ENCODE assay signal across 1 mouse cellular context in the genomic region with DNA sequence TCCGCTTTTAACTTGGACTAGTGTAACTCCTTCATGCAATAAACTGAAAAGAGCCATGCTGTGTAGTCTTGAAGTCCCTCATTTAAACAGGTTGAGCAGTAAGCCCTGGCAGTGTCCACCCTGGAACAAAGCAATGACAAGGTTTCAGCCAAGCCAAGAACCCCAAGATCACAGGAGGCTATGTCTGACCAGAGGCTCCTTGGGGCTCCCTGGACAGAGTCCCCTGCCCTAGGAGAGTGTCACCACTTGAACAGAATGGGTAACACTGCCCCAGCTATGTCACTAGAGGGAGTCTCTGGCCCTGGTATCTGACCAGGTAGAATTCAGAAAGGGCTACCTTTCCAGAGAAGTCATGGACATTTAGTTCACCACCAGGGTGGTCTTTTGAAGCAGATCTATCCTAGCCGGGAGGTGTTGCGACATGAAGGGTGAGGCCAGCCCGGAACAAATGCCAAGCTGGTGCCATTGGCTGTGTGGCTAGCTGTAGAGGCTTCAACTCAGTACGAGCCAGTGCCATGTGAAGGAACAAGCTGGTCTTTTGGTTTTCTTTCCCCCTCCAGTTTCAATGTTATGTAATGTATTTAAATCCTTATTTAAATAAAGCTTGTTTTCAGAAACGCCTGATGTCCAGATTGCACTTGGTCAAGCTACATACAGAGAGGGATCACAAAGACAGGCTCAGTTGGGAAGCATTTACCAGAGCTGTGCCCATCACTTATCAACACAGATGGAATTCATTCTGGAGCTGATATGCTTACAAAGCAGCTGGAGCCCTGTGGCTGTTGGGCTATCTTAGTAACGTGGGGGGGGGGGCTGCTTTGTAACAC.
A peak's percentile ranks its signal among the peaks of the same experiment; 100 is the strongest.
TF ChIP-seq lines count a peak whose summit lies in the region.

No protein-coding gene starts in this region.

TF ChIP-seq in C2C12, 6 proteins besides CTCF, POLR2A, EP300 and RAD21:
- TF ChIP-seq CEBPB (IDR thresholded peaks at IDR 0.05; ENCODE audit: low read depth), result peak; percentile 44
